Mouse (Mus musculus): ENCODE measurements around the gene Madd.

DNA sequence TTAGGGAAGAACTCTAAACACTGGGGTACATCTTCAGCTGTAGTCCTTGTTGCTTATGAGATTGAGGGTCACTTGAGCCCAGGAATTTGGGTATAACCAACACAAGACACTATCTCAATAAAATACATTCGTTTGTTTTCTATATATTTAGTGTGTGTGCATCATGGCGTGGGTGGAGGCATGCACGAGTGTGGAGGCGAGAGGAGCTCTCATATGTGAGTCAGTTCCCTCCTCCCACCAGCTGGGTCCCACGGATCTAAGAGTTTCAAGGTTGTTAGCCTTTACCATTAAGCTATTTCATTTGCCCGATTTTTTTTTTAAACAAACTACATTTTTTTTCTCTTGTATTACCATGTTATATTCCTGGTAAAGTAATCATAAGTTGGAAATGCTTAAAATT is 92.8 kb downstream of the Madd start:
- TF ChIP-seq CTCF (IDR thresholded peaks at IDR 0.05; ENCODE audit: extremely low read depth, insufficient read depth, low read length) (no peak), POLR2A (IDR thresholded peaks at IDR 0.05; ENCODE audit: extremely low read depth, insufficient read depth, low read length) (no peak)

Measured in cortical plate, adult 2 months (tissue).